Mouse (Mus musculus) MEL (cell line): ENCODE measurements around the gene Ccdc85c. TPM values are rescaled to one million over a fixed set of nuclear protein-coding genes. Genes with fewer than 3 reads are reported as not detected.

Experiments
- DNase-seq: peaks from one replicate; pipeline ENCODE4 v3.0.0; 2011; ENCODE audit warnings: low read depth, low spot score
- H3K27ac ChIP-seq: 2 replicates; pipeline ENCODE4 v1.5.1; 2012; ENCODE audit warnings: low read depth, mild to moderate bottlenecking, control low read depth, low read length, moderate library complexity; ENCODE audit not compliant: control insufficient read depth
- H3K27me3 ChIP-seq, 2 experiments: fragments of 150-350 bp in 1 of 2; sonication (generic) in 1 of 2; 2 replicates each; pipeline ENCODE4 v1.6.1; 2012; ENCODE audit warnings: low read length in 2 of 2, mild to moderate bottlenecking in 2 of 2, improper control_type of control experiment in 1 of 2, moderate library complexity in 1 of 2; ENCODE audit not compliant: insufficient read depth in 2 of 2, control insufficient read depth in 1 of 2
- H3K36me3 ChIP-seq, 2 experiments: 2 replicates each; pipeline ENCODE4 v1.6.1; 2012 to 2014; ENCODE audit warnings: low read length in 2 of 2, improper control_type of control experiment in 1 of 2, inconsistent platforms in 1 of 2, mild to moderate bottlenecking in 1 of 2; ENCODE audit not compliant: insufficient read depth in 2 of 2, control insufficient read depth in 1 of 2
- H3K4me1 ChIP-seq, 2 experiments: fragments of 150-350 bp in 1 of 2; sonication (generic) in 1 of 2; 2 replicates each; pipeline ENCODE4 v1.6.1; 2012; ENCODE audit warnings: low read length in 2 of 2, improper control_type of control experiment in 1 of 2, mild to moderate bottlenecking in 1 of 2; ENCODE audit not compliant: insufficient read depth in 2 of 2, control insufficient read depth in 1 of 2
- H3K4me3 ChIP-seq, 2 experiments: fragments of 150-350 bp in 1 of 2; sonication (generic) in 1 of 2; 2 replicates each; pipeline ENCODE4 v1.5.1; 2012; ENCODE audit warnings: low read depth in 2 of 2, low read length in 2 of 2, mild to moderate bottlenecking in 2 of 2, moderate library complexity in 2 of 2, control low read depth in 1 of 2, improper control_type of control experiment in 1 of 2; ENCODE audit not compliant: control insufficient read depth in 1 of 2, insufficient read depth in 1 of 2
- H3K79me2 ChIP-seq: 2 replicates; pipeline ENCODE4 v1.6.1; 2012; ENCODE audit warnings: mild to moderate bottlenecking, low read length, moderate library complexity; ENCODE audit not compliant: control insufficient read depth, poor library complexity, insufficient read depth
- H3K9ac ChIP-seq: 2 replicates; pipeline ENCODE4 v1.6.1; 2012; ENCODE audit warnings: low read depth, mild to moderate bottlenecking, control low read depth, low read length, moderate library complexity; ENCODE audit not compliant: control insufficient read depth, poor library complexity, severe bottlenecking
- H3K9me3 ChIP-seq: fragments of 150-350 bp; sonication (generic); replicated peaks from 2 replicates; pipeline ENCODE4 v1.6.1; 2012; ENCODE audit warnings: mild to moderate bottlenecking, low read length, improper control_type of control experiment, moderate library complexity; ENCODE audit not compliant: insufficient read depth
- ELF1 ChIP-seq: IDR thresholded peaks from 2 replicates; pipeline ENCODE4 v1.6.1; 2014; ENCODE audit warnings: low read depth, mild to moderate bottlenecking, inconsistent platforms, low read length, improper control_type of control experiment, moderate library complexity
- HCFC1 ChIP-seq: IDR thresholded peaks from 2 replicates; pipeline ENCODE4 v1.6.1; 2012; ENCODE audit warnings: low read depth, mild to moderate bottlenecking, inconsistent platforms, low read length, improper control_type of control experiment, moderate library complexity
- KAT2A ChIP-seq: conservative IDR thresholded peaks from 2 replicates; pipeline ENCODE4 v1.6.1; 2012; ENCODE audit warnings: low read depth, low read length, improper control_type of control experiment, inconsistent platforms
- MAFK ChIP-seq: IDR thresholded peaks from 2 replicates; pipeline ENCODE4 v1.6.1; 2011; ENCODE audit warnings: low read depth, mild to moderate bottlenecking, low read length, improper control_type of control experiment, borderline replicate concordance
- MXI1 ChIP-seq: IDR thresholded peaks from 2 replicates; pipeline ENCODE4 v1.6.1; 2011; ENCODE audit warnings: mild to moderate bottlenecking, low read depth, low read length, improper control_type of control experiment
- POLR2A ChIP-seq, 2 experiments: IDR thresholded peaks; 2 replicates each; pipeline ENCODE4 v1.6.1; 2011 to 2012; ENCODE audit warnings: low read length in 2 of 2, mild to moderate bottlenecking in 2 of 2, control low read depth in 1 of 2, improper control_type of control experiment in 1 of 2, low read depth in 1 of 2, moderate library complexity in 1 of 2; ENCODE audit not compliant: control insufficient read depth in 1 of 2, insufficient read depth in 1 of 2, poor library complexity in 1 of 2
- RCOR1 ChIP-seq: IDR thresholded peaks from 2 replicates; pipeline ENCODE4 v1.6.1; 2012; ENCODE audit warnings: low read depth, mild to moderate bottlenecking, inconsistent platforms, low read length, improper control_type of control experiment
- SIN3A ChIP-seq: IDR thresholded peaks from 2 replicates; pipeline ENCODE4 v1.6.1; 2012; ENCODE audit warnings: low read length, improper control_type of control experiment, inconsistent platforms
- TBP ChIP-seq: IDR thresholded peaks from 2 replicates; pipeline ENCODE4 v1.8.0; 2011; ENCODE audit warnings: low read depth, low read length, improper control_type of control experiment
- TCF12 ChIP-seq: IDR thresholded peaks from 2 replicates; pipeline ENCODE4 v1.6.1; 2014; ENCODE audit warnings: low read depth, mild to moderate bottlenecking, inconsistent platforms, low read length, improper control_type of control experiment, moderate library complexity
- UBTF ChIP-seq: IDR thresholded peaks from 2 replicates; pipeline ENCODE4 v1.6.1; 2012; ENCODE audit warnings: low read depth, mild to moderate bottlenecking, inconsistent platforms, low read length, improper control_type of control experiment, moderate library complexity, borderline replicate concordance; ENCODE audit not compliant: insufficient read depth
- USF2 ChIP-seq, 2 experiments: IDR thresholded peaks; 2 replicates each; pipeline ENCODE4 v1.6.1; 2011 to 2012; ENCODE audit warnings: improper control_type of control experiment in 2 of 2, low read length in 2 of 2, borderline replicate concordance in 1 of 2, inconsistent platforms in 1 of 2, low read depth in 1 of 2, mild to moderate bottlenecking in 1 of 2; ENCODE audit not compliant: insufficient read depth in 1 of 2
- ZNF384 ChIP-seq: IDR thresholded peaks from 2 replicates; pipeline ENCODE4 v1.6.1; 2012; ENCODE audit warnings: low read depth, mild to moderate bottlenecking, inconsistent platforms, low read length, improper control_type of control experiment
- polyA plus RNA-seq, 2 experiments: library from polyadenylated mRNA; stranded (reverse) in 1 of 2; unstranded in 1 of 2; fragments of >175 nt in 1 of 2; fragments of >200 nt in 1 of 2; gene quantifications; 2 replicates each; pipeline versions ENCODE4 v1.2.1 to v1.2.4; 2012; ENCODE audit warnings: low replicate concordance in 2 of 2, low read depth in 1 of 2; ENCODE audit not compliant: insufficient read length in 2 of 2, insufficient read depth in 1 of 2, missing spikeins in 1 of 2
- total RNA-seq: library from RNA; depleted of rRNA; stranded (reverse); fragments of 300-350 nt; gene quantifications from 2 replicates; pipeline ENCODE4 v1.2.3, GENCODE M21; 2012

Ccdc85c gene
- total and polyA plus RNA-seq, 3 experiments: 19.8 to 24.8 TPM; not detected in 1

- H3K4me1 ChIP-seq: no peaks in the 10 kb centered on the region
- H3K4me3 ChIP-seq: no peak overlapping the region
- no peak overlapping the region for H3K27ac ChIP-seq
- no peaks in the 10 kb centered on the region for H3K27me3 ChIP-seq
- no peak overlapping the region for H3K9ac ChIP-seq
- DNase-seq: no peak
- H3K79me2 ChIP-seq: peaks cover 2% of the 10 kb centered on the region; the same call in 1 of the 2 replicates
- H3K36me3 ChIP-seq: no peaks in the 10 kb centered on the region
- H3K9me3 ChIP-seq: no peaks in the 10 kb centered on the region
- TF ChIP-seq UBTF (no peak), TCF12 (no peak), RCOR1 (no peak)
Observed at GRCm38 (mm10) chr12:108237300-108238006, 37.8 kb downstream of the Ccdc85c start.

DNA sequence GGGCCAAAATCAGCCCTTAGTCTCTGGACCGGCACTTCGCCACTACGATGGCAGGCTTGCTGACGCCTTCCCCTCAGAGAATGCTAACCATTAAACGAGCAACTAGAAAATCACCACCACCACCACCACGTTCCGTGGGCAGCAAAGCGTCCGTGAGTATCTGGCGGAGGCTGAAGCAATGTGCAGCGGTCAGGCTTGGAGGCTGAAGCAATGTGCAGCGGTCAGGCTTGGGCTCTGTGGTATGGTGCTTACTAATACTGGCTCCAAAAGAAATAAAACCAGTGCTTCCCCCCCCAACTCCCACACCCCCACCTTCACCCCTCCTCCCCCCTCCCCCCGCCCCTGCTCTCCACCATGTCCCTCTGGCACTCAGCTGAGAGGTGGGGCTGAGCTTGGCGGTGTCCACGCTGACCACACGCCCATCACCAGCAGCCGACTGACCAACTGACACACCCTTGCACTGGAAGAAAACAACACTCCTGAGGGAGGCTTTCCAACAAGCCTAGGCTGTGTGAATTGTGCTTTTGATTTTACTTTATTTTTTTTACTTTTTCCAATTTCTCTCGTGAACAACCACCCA, 39.2 kb downstream of the Ccdc85c start:
- Histone ChIP-seq H3K27ac (no peak overlapping the region), H3K36me3 (no peaks in the 10 kb centered on the region), H3K9me3 (no peaks in the 10 kb centered on the region), H3K79me2 (no peaks in the 10 kb centered on the region; the same call in 1 of the 2 replicates), H3K27me3 (no peaks in the 10 kb centered on the region), H3K4me1 (no peaks in the 10 kb centered on the region), H3K9ac (no peak overlapping the region), H3K4me3 (no peak overlapping the region)
- no peak for DNase-seq
- TF ChIP-seq SIN3A: no peak
- TF ChIP-seq POLR2A (IDR thresholded peaks at IDR 0.05; ENCODE audit: control insufficient read depth in 1 of 2, insufficient read depth in 1 of 2, low read depth in 1 of 2, low read length in 2 of 2, poor library complexity in 1 of 2): no peak
- no peak for TF ChIP-seq MAFK
- no peak for TF ChIP-seq TBP
- TF ChIP-seq ZNF384: no peak
- no peak for TF ChIP-seq HCFC1
- no peak for TF ChIP-seq MXI1
- no peak for TF ChIP-seq ELF1
- no peak for TF ChIP-seq USF2 (IDR thresholded peaks at IDR 0.05; ENCODE audit: borderline replicate concordance in 1 of 2, insufficient read depth in 1 of 2, low read depth in 1 of 2, low read length in 2 of 2)
- no peak for TF ChIP-seq KAT2A
